Mouse (Mus musculus): ENCODE results near the gene D3Ertd254e. TPM values are rescaled to one million over a fixed set of nuclear protein-coding genes. Genes with fewer than 3 reads are reported as not detected.
"Not testable (repeated sequence)": the region's sequence is repeated elsewhere in the genome, so short reads cannot be mapped to it uniquely, and the experiment has no call there.

Gene D3Ertd254e
- 1.8 and 1.9 TPM in 2 replicates for polyA plus RNA-seq (2015; fragmentation: Nextera tagmentation; extraction: Ambion mirVana)

- no peaks in the 10 kb centered on the region for H3K27me3 ChIP-seq (replicated peaks; ENCODE audit: control insufficient read depth, insufficient read depth, low read length)
- TF ChIP-seq CTCF (IDR thresholded peaks at IDR 0.05; ENCODE audit: low read depth): peak; percentile 48
- H3K27ac ChIP-seq (ENCODE audit: low read depth, low read length): peak within 1 kb of the TSS; percentile 78
- peak within 1 kb of the TSS; percentile 93 for H3K4me3 ChIP-seq (ENCODE audit: low read depth, low read length)
- H3K4me2 ChIP-seq (replicated peaks; ENCODE audit: low read depth): peak within 1 kb of the TSS; percentile 91
- H3K4me1 ChIP-seq (replicated peaks; ENCODE audit: control insufficient read depth, insufficient read depth, low read length): peaks cover 5% of the 10 kb centered on the region; the same call in 1 of the 2 replicates
- H3K9me3 ChIP-seq (ENCODE audit: control insufficient read depth): no peaks in the 10 kb centered on the region
- peak within 1 kb of the TSS; percentile 90 for H3K9ac ChIP-seq (ENCODE audit: low read depth, low read length)
- under 1% methylated on average over 37 of the region's 54 CpGs for WGBS
- ATAC-seq: peak; percentile 99
- H3K36me3 ChIP-seq (ENCODE audit: control insufficient read depth, insufficient read depth): no peaks in the 10 kb centered on the region
Observed at GRCm38 (mm10) chr3:36150934-36151686, at the start of gene D3Ertd254e. TSS of gene D3Ertd254e (plus strand) at chr3:36151017.

GRCm38 (mm10) chr3:36116076-36116475 is 34.7 kb upstream of the D3Ertd254e start:
- Histone ChIP-seq H3K27ac (ENCODE audit: low read depth, low read length) (no peak overlapping the region), H3K27me3 (replicated peaks; ENCODE audit: control insufficient read depth, insufficient read depth, low read length) (no peaks in the 10 kb centered on the region), H3K9ac (ENCODE audit: low read depth, low read length) (no peak overlapping the region), H3K4me2 (replicated peaks; ENCODE audit: low read depth) (no peak overlapping the region), H3K36me3 (ENCODE audit: control insufficient read depth, insufficient read depth) (no peaks in the 10 kb centered on the region), H3K4me3 (ENCODE audit: low read depth, low read length) (no peak overlapping the region), H3K9me3 (ENCODE audit: control insufficient read depth) (no peaks in the 10 kb centered on the region), H3K4me1 (replicated peaks; ENCODE audit: control insufficient read depth, insufficient read depth, low read length) (no peaks in the 10 kb centered on the region)
- WGBS: 74% methylated on average over 4 of the region's 4 CpGs
- ATAC-seq: no peak
- TF ChIP-seq CTCF (IDR thresholded peaks at IDR 0.05; ENCODE audit: low read depth): no peak

GRCm38 (mm10) chr3:36119684-36120548 is 30.9 kb upstream of the D3Ertd254e start:
- Histone ChIP-seq H3K27ac (ENCODE audit: low read depth, low read length) (no peak overlapping the region), H3K36me3 (ENCODE audit: control insufficient read depth, insufficient read depth) (no peaks in the 10 kb centered on the region), H3K9ac (ENCODE audit: low read depth, low read length) (no peak overlapping the region), H3K27me3 (replicated peaks; ENCODE audit: control insufficient read depth, insufficient read depth, low read length) (no peaks in the 10 kb centered on the region), H3K9me3 (ENCODE audit: control insufficient read depth) (no peaks in the 10 kb centered on the region), H3K4me1 (replicated peaks; ENCODE audit: control insufficient read depth, insufficient read depth, low read length) (no peaks in the 10 kb centered on the region), H3K4me3 (ENCODE audit: low read depth, low read length) (no peak overlapping the region), H3K4me2 (replicated peaks; ENCODE audit: low read depth) (no peak overlapping the region)
- no peak for ATAC-seq
- no peak for TF ChIP-seq CTCF (IDR thresholded peaks at IDR 0.05; ENCODE audit: low read depth)

GRCm38 (mm10) chr3:36126176-36126575 is 24.6 kb upstream of the D3Ertd254e start:
- H3K4me1 ChIP-seq (replicated peaks; ENCODE audit: control insufficient read depth, insufficient read depth, low read length); ATAC-seq; H3K27ac ChIP-seq (ENCODE audit: low read depth, low read length); H3K27me3 ChIP-seq (replicated peaks; ENCODE audit: control insufficient read depth, insufficient read depth, low read length); H3K9me3 ChIP-seq (ENCODE audit: control insufficient read depth); H3K36me3 ChIP-seq (ENCODE audit: control insufficient read depth, insufficient read depth); H3K9ac ChIP-seq (ENCODE audit: low read depth, low read length); H3K4me3 ChIP-seq (ENCODE audit: low read depth, low read length); H3K4me2 ChIP-seq (replicated peaks; ENCODE audit: low read depth): not testable (repeated sequence)
- WGBS: 82% methylated on average over 9 of the region's 9 CpGs

GRCm38 (mm10) chr3:36136152-36136551 is 14.7 kb upstream of the D3Ertd254e start:
- Histone ChIP-seq H3K27ac (ENCODE audit: low read depth, low read length) (no peak overlapping the region), H3K4me3 (ENCODE audit: low read depth, low read length) (no peak overlapping the region), H3K9ac (ENCODE audit: low read depth, low read length) (no peak overlapping the region), H3K36me3 (ENCODE audit: control insufficient read depth, insufficient read depth) (no peaks in the 10 kb centered on the region), H3K4me2 (replicated peaks; ENCODE audit: low read depth) (no peak overlapping the region), H3K4me1 (replicated peaks; ENCODE audit: control insufficient read depth, insufficient read depth, low read length) (no peaks in the 10 kb centered on the region), H3K27me3 (replicated peaks; ENCODE audit: control insufficient read depth, insufficient read depth, low read length) (no peaks in the 10 kb centered on the region), H3K9me3 (ENCODE audit: control insufficient read depth) (no peaks in the 10 kb centered on the region)
- no peak for ATAC-seq
- TF ChIP-seq CTCF (IDR thresholded peaks at IDR 0.05; ENCODE audit: low read depth): no peak

GRCm38 (mm10) chr3:36137560-36137959 is 13.3 kb upstream of the D3Ertd254e start:
- Histone ChIP-seq H3K9ac (ENCODE audit: low read depth, low read length) (no peak overlapping the region), H3K9me3 (ENCODE audit: control insufficient read depth) (no peaks in the 10 kb centered on the region), H3K36me3 (ENCODE audit: control insufficient read depth, insufficient read depth) (no peaks in the 10 kb centered on the region), H3K4me1 (replicated peaks; ENCODE audit: control insufficient read depth, insufficient read depth, low read length) (no peaks in the 10 kb centered on the region), H3K4me2 (replicated peaks; ENCODE audit: low read depth) (no peak overlapping the region), H3K4me3 (ENCODE audit: low read depth, low read length) (no peak overlapping the region), H3K27me3 (replicated peaks; ENCODE audit: control insufficient read depth, insufficient read depth, low read length) (no peaks in the 10 kb centered on the region), H3K27ac (ENCODE audit: low read depth, low read length) (no peak overlapping the region)
- TF ChIP-seq CTCF (IDR thresholded peaks at IDR 0.05; ENCODE audit: low read depth): peak; percentile 63
- 53% methylated on average over 2 of the region's 2 CpGs for WGBS
- no peak for ATAC-seq

All from intestine, postnatal 0 days (tissue).